Mouse (Mus musculus) limb, embryonic 12.5 days (tissue): ENCODE results near the gene Vmn1r40. TPM values are rescaled to one million over a fixed set of nuclear protein-coding genes. Genes with fewer than 3 reads are reported as not detected.

ENCODE experiments used
- ATAC-seq: fragments of 200-750 bp; cut with Nextera tagmentation; 2 replicates; pipeline ENCODE4 v1.8.0; 2017; ENCODE audit warnings: low read depth, moderate TSS enrichment; ENCODE audit not compliant: insufficient number of reproducible peaks, insufficient read depth, low FRiP score, low TSS enrichment
- H3K27ac ChIP-seq: fragments of 300-500 bp; sonication (generic); 2 replicates; pipeline ENCODE4 v1.5.1; 2016; ENCODE audit warnings: mild to moderate bottlenecking, moderate library complexity
- H3K27me3 ChIP-seq: fragments of 300-500 bp; sonication (generic); 2 replicates; pipeline ENCODE4 v1.6.1; 2016; ENCODE audit warnings: mild to moderate bottlenecking, moderate library complexity
- H3K36me3 ChIP-seq: fragments of 300-500 bp; sonication (generic); 2 replicates; pipeline ENCODE4 v1.6.1; 2016; ENCODE audit warnings: mild to moderate bottlenecking, moderate library complexity
- H3K4me1 ChIP-seq: fragments of 300-500 bp; sonication (generic); replicated peaks from 2 replicates; pipeline ENCODE4 v1.6.1; 2016
- H3K4me2 ChIP-seq: fragments of 300-500 bp; sonication (generic); 2 replicates; pipeline ENCODE4 v1.6.1; 2016; ENCODE audit warnings: mild to moderate bottlenecking, moderate library complexity
- H3K4me3 ChIP-seq: fragments of 300-500 bp; sonication (generic); replicated peaks from 2 replicates; pipeline ENCODE4 v1.5.1; 2016; ENCODE audit warnings: mild to moderate bottlenecking
- H3K9ac ChIP-seq: fragments of 300-500 bp; sonication (generic); replicated peaks from 2 replicates; pipeline ENCODE4 v1.6.1; 2016; ENCODE audit warnings: mild to moderate bottlenecking, moderate library complexity
- H3K9me3 ChIP-seq: fragments of 300-500 bp; sonication (generic); 2 replicates; pipeline ENCODE4 v1.6.1; 2016; ENCODE audit warnings: mild to moderate bottlenecking, moderate library complexity
- WGBS: fragments of 180-500 bp; shearing (Covaris S2); methylation state at CpG from one replicate; pipeline ENCODE4 v1.1.7; 2016; 5-methylcytosine and 5-hydroxymethylcytosine counted together
- polyA plus RNA-seq: library from polyadenylated mRNA; unstranded; fragments of >200 nt; fragmentation: Nextera tagmentation; extraction: Ambion mirVana; gene quantifications from 2 replicates; pipeline ENCODE4 v1.2.1, GENCODE M21; 2016

Vmn1r40 gene
- not detected in 2 replicates for polyA plus RNA-seq

DNA sequence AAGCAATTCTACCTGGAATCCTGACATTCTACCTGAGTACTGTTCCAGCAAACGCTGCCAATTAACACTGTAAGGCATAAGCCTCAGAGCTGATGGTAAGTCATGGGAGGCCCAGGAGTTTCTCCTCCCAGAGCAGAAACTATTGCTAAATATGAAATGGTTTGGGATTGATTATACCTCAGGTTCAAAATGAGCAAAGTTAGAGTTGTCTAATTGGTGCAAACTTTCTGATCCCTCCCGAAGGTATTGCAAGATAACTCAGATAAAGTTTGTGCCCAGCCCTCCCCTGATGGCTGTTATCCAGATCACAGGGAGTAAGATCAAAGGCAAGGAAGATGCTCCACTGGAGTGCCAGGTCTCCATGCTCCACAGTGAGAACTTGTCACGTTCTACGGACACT lies at the start of gene Vmn1r40:
TSS of gene Vmn1r40 (plus strand) at position 301 of the 400 bp plus-strand sequence.
- 80% methylated on average over 4 of the region's 4 CpGs for WGBS
- H3K9me3 ChIP-seq = no peaks in the 10 kb centered on the region
- no peak for ATAC-seq
- H3K4me2 ChIP-seq = no peak within 1 kb of the TSS
- H3K9ac ChIP-seq = no peak within 1 kb of the TSS
- no peak within 1 kb of the TSS for H3K27ac ChIP-seq
- H3K4me1 ChIP-seq = no peaks in the 10 kb centered on the region
- no peaks in the 10 kb centered on the region for H3K36me3 ChIP-seq
- H3K27me3 ChIP-seq = no peaks in the 10 kb centered on the region
- H3K4me3 ChIP-seq = no peak within 1 kb of the TSS

DNA sequence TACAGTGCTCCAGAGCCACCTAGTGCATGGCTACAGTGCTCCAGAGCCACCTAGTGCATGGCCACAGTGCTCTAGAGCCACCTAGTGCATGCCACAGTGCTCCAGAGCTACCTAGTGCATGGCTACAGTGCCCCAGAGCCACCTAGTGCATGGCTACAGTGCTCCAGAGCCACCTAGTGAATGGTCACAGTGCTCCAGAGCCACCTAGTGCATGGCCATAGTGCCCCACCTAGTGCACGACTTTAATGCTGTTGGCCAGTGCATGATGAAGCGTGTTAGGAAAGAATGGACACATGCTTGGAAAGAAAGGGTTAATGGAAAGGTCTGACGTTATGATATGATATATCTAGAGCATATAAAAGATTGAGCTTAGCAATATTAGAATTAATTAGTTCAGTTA lies 49.0 kb upstream of the Vmn1r40 start:
- Histone ChIP-seq H3K27ac (no peak overlapping the region), H3K4me1 (no peaks in the 10 kb centered on the region), H3K9ac (no peak overlapping the region), H3K4me3 (no peak overlapping the region), H3K27me3 (no peaks in the 10 kb centered on the region), H3K4me2 (no peak overlapping the region), H3K9me3 (no peaks in the 10 kb centered on the region), H3K36me3 (no peaks in the 10 kb centered on the region)
- no peak for ATAC-seq
- WGBS = 75% methylated on average over 3 of the region's 3 CpGs

DNA sequence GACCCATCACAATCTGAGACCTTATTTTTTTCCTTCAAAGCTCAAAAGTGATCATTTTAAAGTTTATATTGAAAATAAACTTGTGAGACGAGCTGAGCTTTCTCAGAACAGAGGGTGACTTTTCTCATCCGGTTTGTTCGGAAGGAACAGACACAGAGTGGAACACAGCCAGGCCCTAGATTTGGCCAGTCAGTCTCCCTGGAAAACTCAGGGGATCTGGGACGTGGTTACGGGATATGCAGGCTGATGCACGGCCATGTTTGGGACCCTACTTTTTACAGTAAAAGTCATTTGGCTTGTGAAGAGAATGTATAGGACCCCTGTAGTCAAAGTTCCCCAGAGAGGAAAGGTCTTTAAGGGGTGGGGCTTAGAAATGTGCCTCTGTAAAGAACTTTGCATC lies 48.4 kb upstream of the Vmn1r40 start:
- no peak overlapping the region for H3K27ac ChIP-seq
- 87% methylated on average over 6 of the region's 6 CpGs for WGBS

DNA sequence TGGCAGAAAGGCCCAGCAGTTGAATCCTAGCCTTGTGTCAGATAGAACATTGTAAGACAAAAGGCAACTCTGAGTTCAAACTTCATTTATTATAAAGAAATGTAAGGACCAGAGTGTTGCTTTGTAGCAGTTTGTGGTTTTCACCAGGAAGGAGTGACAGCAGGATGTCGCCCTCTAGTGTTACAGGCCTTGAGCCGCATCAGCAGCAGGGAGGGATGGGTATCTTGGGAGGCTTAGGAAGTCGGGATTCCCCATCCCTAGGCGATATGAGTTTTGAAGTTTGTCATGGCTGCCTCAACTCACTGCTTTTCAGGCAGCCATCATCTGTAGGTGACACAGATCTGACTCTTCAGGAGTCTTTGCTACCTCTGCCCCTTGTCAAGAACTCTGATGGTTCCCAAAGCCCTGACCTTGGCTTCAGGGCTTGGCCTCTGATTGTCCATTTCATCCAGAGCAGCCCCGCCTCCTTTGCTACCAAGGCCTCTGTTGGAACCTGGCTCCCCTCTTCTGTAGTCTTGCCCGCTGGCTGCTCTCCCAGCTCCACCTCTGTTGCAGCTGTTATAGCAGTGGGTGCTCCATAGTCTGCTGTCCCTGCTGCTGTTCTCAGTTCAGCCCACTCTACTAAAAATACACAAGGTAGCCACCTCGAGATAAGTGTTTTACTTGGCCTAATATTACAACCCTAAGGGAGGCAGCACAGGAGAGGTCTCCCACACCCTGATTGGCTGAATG lies 47.5 kb upstream of the Vmn1r40 start:
- ATAC-seq = no peak
- Histone ChIP-seq H3K36me3 (peaks cover 3% of the 10 kb centered on the region; the same call in 1 of the 2 replicates), H3K9me3 (no peaks in the 10 kb centered on the region), H3K27ac (no peak overlapping the region), H3K4me3 (no peak overlapping the region), H3K9ac (no peak overlapping the region), H3K4me2 (no peak overlapping the region), H3K27me3 (no peaks in the 10 kb centered on the region), H3K4me1 (no peaks in the 10 kb centered on the region)
- WGBS = 33% methylated on average over 7 of the region's 7 CpGs

More for the DNA sequence above, 48.4 kb upstream of the Vmn1r40 start:
- peaks cover 2% of the 10 kb centered on the region; the same call in 1 of the 2 replicates for H3K36me3 ChIP-seq
- H3K4me1 ChIP-seq = no peaks in the 10 kb centered on the region
- H3K9ac ChIP-seq = no peak overlapping the region
- ATAC-seq = no peak
- no peak overlapping the region for H3K4me3 ChIP-seq
- H3K4me2 ChIP-seq = no peak overlapping the region
- H3K9me3 ChIP-seq = no peaks in the 10 kb centered on the region
- no peaks in the 10 kb centered on the region for H3K27me3 ChIP-seq

DNA sequence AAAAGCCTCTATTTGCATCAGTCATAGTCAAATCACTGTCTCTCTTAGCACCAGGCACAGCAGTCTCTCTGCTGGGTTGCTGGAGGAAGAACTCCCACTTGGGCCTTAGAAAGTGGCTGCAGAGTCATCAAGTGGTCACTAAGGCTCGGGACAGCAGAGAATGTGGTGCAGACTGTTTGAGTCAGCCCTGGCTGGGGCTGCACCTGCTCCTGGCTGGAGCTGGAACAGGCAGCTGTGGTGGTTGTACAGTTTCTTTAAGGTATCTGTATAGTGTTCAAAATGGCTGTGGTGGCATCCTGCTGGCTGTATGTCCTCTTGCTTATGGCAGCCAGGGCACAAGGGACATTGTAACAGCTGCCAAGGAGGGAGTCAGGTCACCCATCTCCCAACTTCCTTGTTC lies 46.9 kb upstream of the Vmn1r40 start:
- H3K9me3 ChIP-seq = no peaks in the 10 kb centered on the region
- WGBS = 59% methylated on average over 1 of the region's 1 CpGs

DNA sequence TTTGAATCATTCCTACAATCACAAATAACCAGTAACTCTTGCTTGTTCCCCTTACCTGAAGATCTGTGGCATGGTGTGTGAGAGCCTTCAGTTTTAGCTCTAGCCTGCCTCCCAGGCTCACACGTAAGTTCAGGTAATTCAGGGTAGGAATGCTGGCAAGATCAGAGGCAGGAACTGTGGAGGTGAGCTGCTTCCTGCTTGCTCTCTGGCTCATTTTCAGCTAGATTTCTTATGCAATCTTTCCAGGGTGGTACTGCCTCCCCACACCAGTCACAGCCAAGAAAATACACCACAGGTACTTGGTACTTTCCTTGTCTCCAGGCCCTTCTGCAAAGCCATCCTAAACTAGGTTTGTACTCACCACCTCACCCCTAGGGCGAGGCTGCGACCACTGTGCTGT lies 44.8 kb upstream of the Vmn1r40 start:
- WGBS = 82% methylated on average over 3 of the region's 3 CpGs
- Histone ChIP-seq H3K27me3 (no peaks in the 10 kb centered on the region), H3K9me3 (no peaks in the 10 kb centered on the region), H3K9ac (no peak overlapping the region), H3K4me2 (no peak overlapping the region), H3K27ac (no peak overlapping the region), H3K4me1 (no peaks in the 10 kb centered on the region), H3K4me3 (no peak overlapping the region), H3K36me3 (peaks cover 3% of the 10 kb centered on the region; the same call in 1 of the 2 replicates)
- ATAC-seq = no peak

More for the DNA sequence above, 46.9 kb upstream of the Vmn1r40 start:
- Histone ChIP-seq H3K27me3 (no peaks in the 10 kb centered on the region), H3K4me1 (no peaks in the 10 kb centered on the region), H3K9ac (no peak overlapping the region), H3K4me3 (no peak overlapping the region), H3K36me3 (peaks cover 3% of the 10 kb centered on the region; the same call in 1 of the 2 replicates), H3K27ac (no peak overlapping the region), H3K4me2 (no peak overlapping the region)
- ATAC-seq = no peak

DNA sequence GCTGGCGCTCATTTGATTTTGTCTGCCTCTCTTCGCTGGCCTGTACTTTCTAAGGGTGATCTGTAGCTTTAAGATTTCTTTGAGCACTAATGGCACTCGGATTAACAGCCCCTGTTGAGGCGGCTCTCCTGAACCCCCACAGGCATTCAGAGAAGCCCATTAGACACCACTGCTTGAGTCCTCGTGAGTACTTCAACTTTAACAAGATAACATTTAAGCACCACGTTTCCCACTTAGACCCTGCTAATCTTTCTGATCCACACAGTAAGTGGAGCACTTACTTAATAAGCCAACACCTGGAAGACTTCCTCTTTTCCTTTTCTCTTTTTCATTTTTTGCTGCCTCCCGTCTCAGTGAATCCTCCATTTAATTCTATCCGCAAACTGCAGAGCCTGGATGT lies 42.2 kb upstream of the Vmn1r40 start:
- ATAC-seq = no peak
- H3K4me2 ChIP-seq = no peak overlapping the region
- H3K9me3 ChIP-seq = no peaks in the 10 kb centered on the region
- no peak overlapping the region for H3K27ac ChIP-seq
- H3K27me3 ChIP-seq = no peaks in the 10 kb centered on the region
- no peaks in the 10 kb centered on the region for H3K4me1 ChIP-seq
- H3K36me3 ChIP-seq = peaks cover 3% of the 10 kb centered on the region; the same call in 1 of the 2 replicates
- H3K4me3 ChIP-seq = no peak overlapping the region
- WGBS = 52% methylated on average over 8 of the region's 8 CpGs
- H3K9ac ChIP-seq = no peak overlapping the region

DNA sequence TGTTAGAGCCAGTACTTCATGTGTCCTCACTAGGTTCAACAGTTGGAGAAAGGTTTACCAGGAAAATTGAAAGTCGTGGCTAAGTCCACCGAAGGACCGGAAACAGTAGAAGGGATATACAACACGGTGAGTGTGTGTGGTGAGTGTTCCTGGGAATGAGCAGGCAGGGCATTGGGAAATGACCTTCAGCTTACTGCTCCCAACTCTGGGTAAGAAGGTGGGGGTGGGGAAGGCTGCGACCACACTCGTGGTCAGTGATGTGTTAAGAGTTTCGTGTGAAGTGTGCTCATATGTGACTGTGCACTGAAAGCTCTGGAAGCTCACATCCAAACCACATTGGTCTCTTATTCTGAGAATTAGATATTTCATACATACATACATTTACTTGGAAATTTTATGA lies 41.7 kb upstream of the Vmn1r40 start:
- WGBS = 82% methylated on average over 7 of the region's 7 CpGs
- no peak overlapping the region for H3K4me3 ChIP-seq
- no peak overlapping the region for H3K9ac ChIP-seq
- H3K4me2 ChIP-seq = no peak overlapping the region
- ATAC-seq = no peak
- H3K36me3 ChIP-seq = peaks cover 3% of the 10 kb centered on the region; the same call in 1 of the 2 replicates
- no peaks in the 10 kb centered on the region for H3K27me3 ChIP-seq
- no peak overlapping the region for H3K27ac ChIP-seq
- no peaks in the 10 kb centered on the region for H3K4me1 ChIP-seq
- no peaks in the 10 kb centered on the region for H3K9me3 ChIP-seq

DNA sequence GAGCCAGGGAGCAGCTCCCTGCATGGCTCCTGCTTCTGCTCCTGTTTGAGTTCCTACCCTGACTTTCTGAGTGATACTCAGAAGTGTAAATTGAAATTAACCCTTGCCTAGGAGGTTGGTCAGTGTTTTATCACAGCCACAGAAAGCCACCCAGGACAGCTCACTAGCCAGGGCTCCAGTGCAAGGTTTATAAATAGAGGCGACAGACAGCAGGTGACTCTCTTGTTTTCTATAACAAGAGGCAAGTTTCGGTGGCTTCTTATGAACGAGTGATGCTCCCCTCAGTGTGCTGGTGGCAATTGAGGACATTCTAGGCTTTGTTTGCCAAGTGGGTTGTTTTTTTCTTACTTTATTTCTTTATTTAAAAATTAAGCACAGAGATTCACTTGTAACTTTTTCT lies 40.4 kb upstream of the Vmn1r40 start:
- Histone ChIP-seq H3K36me3 (peaks cover 3% of the 10 kb centered on the region; the same call in 1 of the 2 replicates), H3K27ac (no peak overlapping the region), H3K4me1 (no peaks in the 10 kb centered on the region), H3K9me3 (no peaks in the 10 kb centered on the region), H3K4me2 (no peak overlapping the region), H3K9ac (no peak overlapping the region), H3K4me3 (no peak overlapping the region), H3K27me3 (no peaks in the 10 kb centered on the region)
- WGBS = 82% methylated on average over 3 of the region's 3 CpGs
- ATAC-seq = no peak

DNA sequence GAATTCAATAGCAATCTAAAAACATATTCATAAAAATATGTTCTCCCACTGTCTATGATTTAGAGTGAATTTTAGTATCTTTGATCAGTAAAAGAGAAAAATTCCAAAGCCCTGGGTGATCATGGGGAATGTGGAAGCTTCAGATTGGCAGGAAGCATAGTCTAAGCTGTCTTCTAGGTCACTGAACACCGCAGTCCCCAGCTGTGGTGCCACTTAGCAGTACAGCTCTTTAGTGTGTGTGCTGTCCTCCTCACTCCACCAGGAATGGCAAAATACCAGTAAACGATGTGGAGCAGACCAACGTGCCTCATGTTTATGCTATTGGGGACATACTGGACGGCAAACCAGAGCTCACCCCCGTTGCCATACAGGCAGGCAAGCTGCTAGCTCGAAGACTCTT lies 37.8 kb upstream of the Vmn1r40 start:
- Histone ChIP-seq H3K27ac (no peak overlapping the region), H3K4me3 (no peak overlapping the region), H3K9me3 (no peaks in the 10 kb centered on the region), H3K4me2 (no peak overlapping the region), H3K9ac (no peak overlapping the region), H3K4me1 (no peaks in the 10 kb centered on the region), H3K27me3 (no peaks in the 10 kb centered on the region), H3K36me3 (0 out of 2 replicates have a peak, but pooled peaks cover under 1% of the 10 kb centered on the region)
- ATAC-seq = no peak
- WGBS = 86% methylated on average over 6 of the region's 6 CpGs

DNA sequence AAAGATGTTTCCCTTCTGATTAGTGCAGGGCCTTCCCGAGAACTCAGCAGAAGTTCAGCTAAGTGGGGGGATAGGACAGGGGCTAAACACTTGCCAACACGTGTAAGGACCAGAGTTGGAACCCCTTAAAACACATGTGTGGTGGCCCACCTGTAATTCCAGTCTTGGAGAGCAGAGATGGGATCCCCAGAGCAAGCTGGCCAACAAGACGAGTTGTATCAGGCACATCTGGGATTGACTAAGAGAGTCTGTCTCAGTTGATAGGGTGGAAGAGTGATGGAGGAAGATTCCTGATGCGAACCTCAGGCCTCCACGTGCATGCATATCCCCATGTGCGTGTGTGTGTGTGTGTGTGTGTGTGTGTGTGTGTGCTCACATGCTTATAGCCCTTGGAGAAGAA lies 35.9 kb upstream of the Vmn1r40 start:
- H3K4me1 ChIP-seq = no peaks in the 10 kb centered on the region
- H3K27ac ChIP-seq = no peak overlapping the region
- no peak overlapping the region for H3K4me2 ChIP-seq
- no peak overlapping the region for H3K9ac ChIP-seq
- H3K4me3 ChIP-seq = no peak overlapping the region
- WGBS = 76% methylated on average over 6 of the region's 6 CpGs
- no peaks in the 10 kb centered on the region for H3K27me3 ChIP-seq
- H3K9me3 ChIP-seq = 0 out of 2 replicates have a peak, but pooled peaks cover 2% of the 10 kb centered on the region
- ATAC-seq = no peak
- H3K36me3 ChIP-seq = 0 out of 2 replicates have a peak, but pooled peaks cover 4% of the 10 kb centered on the region

DNA sequence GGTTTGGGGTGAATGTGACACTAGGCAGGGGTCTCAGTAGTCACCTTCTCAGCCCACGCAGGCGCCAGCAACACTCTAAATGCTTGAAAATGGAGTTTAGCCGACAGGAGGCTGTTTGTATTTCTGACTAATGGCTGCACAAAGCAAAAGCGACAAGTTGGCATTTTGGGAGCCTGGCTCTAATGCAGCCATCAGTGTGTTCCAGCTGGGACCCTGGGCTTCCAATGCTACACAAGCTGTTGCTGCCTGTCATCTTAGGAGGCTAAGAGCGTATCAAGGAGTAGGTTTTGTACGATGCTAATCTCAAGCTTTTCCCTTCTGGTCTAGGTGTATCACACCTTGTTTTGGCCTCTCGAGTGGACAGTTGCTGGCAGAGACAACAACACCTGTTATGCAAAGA lies 34.7 kb upstream of the Vmn1r40 start:
- H3K27ac ChIP-seq = no peak overlapping the region
- 83% methylated on average over 7 of the region's 7 CpGs for WGBS
- H3K4me3 ChIP-seq = no peak overlapping the region
- H3K27me3 ChIP-seq = no peaks in the 10 kb centered on the region
- H3K36me3 ChIP-seq = 0 out of 2 replicates have a peak, but pooled peaks cover 4% of the 10 kb centered on the region
- no peak overlapping the region for H3K4me2 ChIP-seq
- no peak overlapping the region for H3K9ac ChIP-seq
- H3K4me1 ChIP-seq = no peaks in the 10 kb centered on the region
- ATAC-seq = no peak
- 0 out of 2 replicates have a peak, but pooled peaks cover 3% of the 10 kb centered on the region for H3K9me3 ChIP-seq
